Mouse (Mus musculus) liver, embryonic 14.5 days (tissue): ENCODE measurements around the gene Abracl. TPM values are rescaled to one million over a fixed set of nuclear protein-coding genes. Genes with fewer than 3 reads are reported as not detected.

Source experiments
- ATAC-seq: fragments of 200-750 bp; cut with Nextera tagmentation; 2 replicates; pipeline ENCODE4 v1.8.0; 2017; ENCODE audit warnings: moderate number of reproducible peaks, mild to moderate bottlenecking, moderate library complexity; ENCODE audit not compliant: insufficient read depth
- DNase-seq, 3 experiments: peaks; one replicate each; pipeline ENCODE4 v3.0.0-alpha.2; 2012 to 2013; ENCODE audit warnings: low read depth in 3 of 3, low spot score in 3 of 3
- H3K27ac ChIP-seq: fragments of 300-500 bp; sonication (generic); 2 replicates; pipeline ENCODE4 v1.5.1; 2014; ENCODE audit warnings: moderate library complexity, mild to moderate bottlenecking, control low read depth, inconsistent platforms
- H3K27me3 ChIP-seq: fragments of 300-500 bp; sonication (generic); 2 replicates; pipeline ENCODE4 v1.6.1; 2014; ENCODE audit warnings: mild to moderate bottlenecking, low read length, moderate library complexity; ENCODE audit not compliant: control insufficient read depth, insufficient read depth
- H3K36me3 ChIP-seq: fragments of 300-500 bp; sonication (generic); replicated peaks from 2 replicates; pipeline ENCODE4 v1.6.1; 2014; ENCODE audit warnings: low read depth; ENCODE audit not compliant: control insufficient read depth, insufficient read depth
- H3K4me1 ChIP-seq, 2 experiments: fragments of 200-500 bp in 1 of 2; fragments of 300-500 bp in 1 of 2; sonication (generic) in 1 of 2; replicated peaks; 2 replicates each; pipeline ENCODE4 v1.6.1; 2012 to 2014; ENCODE audit warnings: antibody characterized with exemption in 1 of 2, inconsistent platforms in 1 of 2, low read length in 1 of 2; ENCODE audit not compliant: control insufficient read depth in 2 of 2, insufficient read depth in 2 of 2
- H3K4me2 ChIP-seq: fragments of 300-500 bp; sonication (generic); 2 replicates; pipeline ENCODE4 v1.6.1; 2014; ENCODE audit warnings: low read depth, mild to moderate bottlenecking, control low read depth, moderate library complexity
- H3K4me3 ChIP-seq, 2 experiments: fragments of 200-500 bp in 1 of 2; fragments of 300-500 bp in 1 of 2; sonication (generic) in 1 of 2; 2 replicates each; pipeline ENCODE4 v1.5.1; 2012 to 2014; ENCODE audit warnings: low read depth in 2 of 2, low read length in 2 of 2, mild to moderate bottlenecking in 2 of 2, control low read depth in 1 of 2, inconsistent platforms in 1 of 2, moderate library complexity in 1 of 2; ENCODE audit not compliant: insufficient read depth in 1 of 2
- H3K9ac ChIP-seq: fragments of 300-500 bp; sonication (generic); replicated peaks from 2 replicates; pipeline ENCODE4 v1.6.1; 2014; ENCODE audit warnings: mild to moderate bottlenecking, control low read depth, moderate library complexity
- H3K9me3 ChIP-seq: fragments of 300-500 bp; sonication (generic); 2 replicates; pipeline ENCODE4 v1.6.1; 2016; ENCODE audit warnings: low read length, mixed read lengths; ENCODE audit not compliant: control insufficient read depth
- CTCF ChIP-seq: IDR thresholded peaks from 2 replicates; pipeline ENCODE4 v1.5.1; 2016; ENCODE audit warnings: antibody characterized with exemption, low read depth, control low read depth
- EP300 ChIP-seq: IDR thresholded peaks from 2 replicates; pipeline ENCODE4 v1.6.1; 2016; ENCODE audit warnings: antibody characterized with exemption, low read depth
- WGBS: fragments of 180-500 bp; shearing (Covaris S2); extraction: QIAGEN DNeasy Blood & Tissue Kit; methylation state at CpG from one replicate; pipeline ENCODE4 v1.1.7; 2014; ENCODE audit not compliant: insufficient replicate concordance; 5-methylcytosine and 5-hydroxymethylcytosine counted together
- polyA plus RNA-seq, 2 experiments: library from polyadenylated mRNA; depleted of rRNA in 1 of 2; stranded (reverse) in 1 of 2; unstranded in 1 of 2; fragments of >200 nt; fragmentation: Nextera tagmentation in 1 of 2; extraction: Ambion mirVana in 1 of 2; gene quantifications; 2 replicates each; pipeline versions ENCODE4 v1.2.1 to v1.2.3; 2012 to 2014

Abracl gene
- polyA plus RNA-seq, 2 experiments, result 37.2 to 71.1 TPM

DNA sequence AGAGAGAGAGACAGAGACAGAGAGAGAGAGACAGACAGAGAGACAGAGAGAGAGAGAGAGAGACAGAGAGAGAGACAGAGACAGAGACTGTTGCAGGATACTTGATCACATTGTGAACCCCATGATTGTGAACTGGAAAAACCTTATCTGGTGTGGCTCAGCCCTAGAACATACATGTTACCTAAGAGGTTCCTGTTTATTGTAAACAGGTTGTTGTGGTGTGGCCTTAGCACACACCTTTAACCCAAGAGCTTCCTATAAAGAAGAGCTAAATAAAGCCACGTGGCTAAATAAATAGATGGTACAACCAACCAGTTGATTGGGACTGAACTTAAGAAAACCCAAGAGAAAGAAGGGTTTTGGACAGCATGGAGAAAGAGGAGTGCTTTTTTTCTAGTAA lies 13.3 kb downstream of the Abracl start:
- Histone ChIP-seq H3K9me3 (no peaks in the 10 kb centered on the region), H3K4me1 (no peaks in the 10 kb centered on the region), H3K27me3 (no peaks in the 10 kb centered on the region), H3K36me3 (no peaks in the 10 kb centered on the region), H3K27ac (no peak overlapping the region), H3K9ac (no peak overlapping the region), H3K4me3 (no peak overlapping the region), H3K4me2 (no peak overlapping the region)
- DNase-seq (no peak), ATAC-seq (no peak)
- 65% methylated on average over 1 of the region's 1 CpGs for WGBS
- TF ChIP-seq CTCF, result no peak
- TF ChIP-seq EP300, result no peak

DNA sequence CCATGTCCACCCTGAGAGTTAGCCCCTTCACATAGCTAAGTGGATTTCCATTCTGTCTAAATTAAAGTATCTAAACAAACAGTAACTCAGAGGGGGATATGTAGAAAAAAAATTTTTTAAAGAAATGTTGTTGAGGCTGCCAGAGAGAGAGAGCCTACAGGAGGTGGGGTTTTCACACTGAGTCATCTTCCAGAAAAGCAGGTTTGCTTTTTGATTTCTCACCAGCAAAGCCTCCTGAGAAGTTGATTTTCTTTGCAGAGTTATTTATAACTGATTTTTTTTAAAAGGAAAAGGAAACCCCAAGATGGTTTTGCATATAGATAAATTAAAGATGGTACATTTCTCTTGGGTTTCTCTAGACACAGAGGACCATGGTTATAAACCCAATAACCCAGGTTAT lies 15.0 kb downstream of the Abracl start:
- Histone ChIP-seq H3K4me1 (0 out of 4 replicates have a peak, but pooled peaks cover 0 to 2% of the 10 kb centered on the region in 2 experiments), H3K4me3 (no peak overlapping the region), H3K27ac (no peak overlapping the region), H3K9me3 (no peaks in the 10 kb centered on the region), H3K9ac (no peak overlapping the region), H3K36me3 (no peaks in the 10 kb centered on the region), H3K4me2 (no peak overlapping the region), H3K27me3 (no peaks in the 10 kb centered on the region)
- ATAC-seq (no peak), DNase-seq (no peak)
- TF ChIP-seq CTCF, result no peak
- no peak for TF ChIP-seq EP300

DNA sequence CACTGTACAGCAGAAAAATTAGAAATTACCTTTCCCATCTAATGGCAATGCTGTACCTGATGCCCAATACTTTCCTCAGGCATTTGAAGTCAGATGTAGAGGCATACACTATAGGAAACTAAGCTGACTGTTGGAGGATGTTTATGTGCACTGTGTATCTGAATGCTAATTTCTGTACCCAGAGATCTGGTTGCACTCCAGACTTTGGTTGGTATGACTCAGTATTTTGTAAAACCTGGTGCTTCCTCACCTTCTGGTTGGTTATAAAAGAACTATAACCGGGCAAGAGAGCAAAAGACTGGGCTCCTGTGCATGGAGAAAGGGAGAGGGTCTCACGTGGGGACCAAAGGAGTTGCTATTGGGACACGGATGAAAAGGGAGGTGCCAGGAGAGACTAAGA lies 15.8 kb downstream of the Abracl start:
- no peak for DNase-seq
- Histone ChIP-seq H3K4me2 (no peak overlapping the region), H3K4me3 (no peak overlapping the region), H3K27ac (no peak overlapping the region), H3K4me1 (0 out of 4 replicates have a peak, but pooled peaks cover 0 to 2% of the 10 kb centered on the region in 2 experiments), H3K9ac (no peak overlapping the region), H3K27me3 (no peaks in the 10 kb centered on the region), H3K9me3 (no peaks in the 10 kb centered on the region), H3K36me3 (no peaks in the 10 kb centered on the region)
- no peak for ATAC-seq
- TF ChIP-seq EP300 (no peak), CTCF (no peak)
- WGBS, result 57% methylated on average over 3 of the region's 3 CpGs

DNA sequence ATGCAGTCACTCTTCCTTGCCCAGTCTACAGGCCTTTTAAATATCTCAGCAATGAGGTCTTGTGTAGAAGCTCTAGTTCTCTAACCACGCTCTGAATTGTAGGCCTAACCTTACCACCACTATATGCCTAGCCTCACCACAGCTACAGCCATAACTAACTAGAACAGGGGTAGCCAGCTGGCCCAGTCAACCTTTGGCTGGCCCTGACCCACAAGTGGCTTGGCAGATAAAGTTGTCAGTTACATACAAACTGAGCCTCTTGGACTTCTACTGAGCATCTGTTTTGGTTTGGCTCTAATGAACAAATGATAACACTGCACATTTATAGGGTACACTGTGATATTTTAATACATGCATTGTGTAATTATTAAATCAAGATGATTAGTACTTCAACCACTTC lies 16.3 kb downstream of the Abracl start:
- H3K9me3 ChIP-seq, result no peaks in the 10 kb centered on the region
- H3K4me2 ChIP-seq, result no peak overlapping the region
- H3K27ac ChIP-seq, result no peak overlapping the region
- H3K4me3 ChIP-seq, result no peak overlapping the region
- 62% methylated on average over 1 of the region's 1 CpGs for WGBS
- ATAC-seq, result no peak
- TF ChIP-seq CTCF, result no peak
- no peak for TF ChIP-seq EP300
- DNase-seq, result no peak
- no peak overlapping the region for H3K9ac ChIP-seq
- no peaks in the 10 kb centered on the region for H3K27me3 ChIP-seq
- no peaks in the 10 kb centered on the region for H3K36me3 ChIP-seq
- H3K4me1 ChIP-seq, result 0 out of 4 replicates have a peak, but pooled peaks cover 0 to 2% of the 10 kb centered on the region in 2 experiments

DNA sequence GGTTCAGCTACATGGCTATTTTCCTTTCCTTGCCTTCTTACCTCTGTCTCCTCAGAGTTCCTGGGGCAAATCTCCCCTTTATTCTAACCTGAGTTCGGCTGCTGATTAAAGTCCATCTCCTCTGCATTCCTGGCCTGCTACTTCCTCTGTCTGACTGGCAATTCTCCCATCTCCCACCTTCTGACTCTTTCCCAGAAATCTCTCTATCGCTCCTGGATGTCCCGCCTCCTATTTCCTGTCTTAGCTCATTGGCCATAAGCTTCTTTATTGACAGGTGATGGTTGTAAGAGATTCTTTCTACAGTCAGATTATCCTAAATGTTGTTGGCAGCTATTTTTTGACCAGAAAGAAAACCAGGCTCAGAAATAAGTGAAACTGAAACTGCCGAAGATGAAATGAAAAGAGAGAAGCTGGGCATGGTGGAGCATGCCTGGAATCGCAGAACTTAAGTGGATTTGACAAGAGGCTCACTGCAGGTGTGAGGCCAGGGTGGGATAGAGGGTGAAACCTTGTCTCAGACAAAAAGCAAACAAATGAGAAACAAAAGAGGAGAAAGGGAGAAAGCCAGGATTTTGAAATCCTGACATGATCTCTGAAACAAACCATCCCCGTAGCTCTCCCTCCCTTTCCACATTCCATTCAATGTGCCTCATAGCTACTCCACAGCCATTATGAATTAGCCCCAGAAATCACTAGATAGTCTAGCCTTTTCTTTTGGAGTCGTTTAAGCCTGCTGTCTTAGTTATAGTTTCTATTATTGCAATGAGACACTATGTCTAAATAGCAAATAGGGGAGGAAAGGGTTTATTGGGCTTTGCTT lies 17.7 kb downstream of the Abracl start:
- no peak for ATAC-seq
- H3K27me3 ChIP-seq, result no peaks in the 10 kb centered on the region
- no peak overlapping the region for H3K9ac ChIP-seq
- no peak overlapping the region for H3K4me2 ChIP-seq
- no peaks in the 10 kb centered on the region for H3K36me3 ChIP-seq
- DNase-seq, result no peak
- H3K27ac ChIP-seq, result no peak overlapping the region
- WGBS, result 66% methylated on average over 7 of the region's 7 CpGs
- no peaks in the 10 kb centered on the region for H3K9me3 ChIP-seq
- no peak overlapping the region for H3K4me3 ChIP-seq
- H3K4me1 ChIP-seq, result 0 out of 4 replicates have a peak, but pooled peaks cover 0 to 2% of the 10 kb centered on the region in 2 experiments
- TF ChIP-seq EP300 (no peak), CTCF (no peak)
